18 mouse cellular contexts compared by ENCODE assay signal in the genomic region with DNA sequence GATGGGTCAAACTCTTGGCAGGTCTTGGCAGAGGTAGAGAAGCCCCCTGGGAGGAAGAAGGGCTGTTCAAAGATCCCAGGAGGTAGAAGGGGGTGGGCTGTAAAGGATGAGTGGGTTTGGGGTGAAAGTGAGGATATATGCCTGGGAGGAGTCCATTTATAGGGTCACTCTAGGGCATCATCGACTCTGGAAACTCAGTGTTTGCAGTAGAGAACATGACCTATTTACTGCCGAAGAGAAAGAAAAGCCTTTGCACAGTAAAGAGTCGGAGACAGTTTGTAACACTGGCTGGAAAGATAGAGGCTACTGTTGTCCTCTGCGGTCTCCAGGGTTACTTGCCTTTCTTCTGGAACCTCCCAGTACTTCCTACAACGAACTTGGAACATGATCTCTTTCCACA. TPM values are rescaled to one million over a fixed set of nuclear protein-coding genes. Genes with fewer than 3 reads are reported as not detected.
A peak's percentile ranks its signal among the peaks of the same experiment; 100 is the strongest.
DNase-seq lines count a peak whose midpoint lies in the region; ATAC-seq and TF ChIP-seq lines count a peak whose summit lies in the region.
"Had no signal": no experiment of that assay in that cellular context is flagged by ENCODE, and none has a peak within 500 bp of the region (broad histone marks: within the 10 kb centered on the region; RNA-seq: fewer than 3 reads in every experiment).

No protein-coding gene starts in this region.

- TF ChIP-seq EP300 in heart, postnatal 0 days (IDR thresholded peaks at IDR 0.05; ENCODE audit: low read depth): no peak

- WGBS in forebrain, embryonic 10.5 days: 67% methylated on average over 5 of the region's 5 CpGs
- 65% methylated on average over 5 of the region's 5 CpGs for WGBS in forebrain, embryonic 14.5 days
- 35% methylated on average over 5 of the region's 5 CpGs for whole genome bisulfite sequencing in heart, postnatal 0 days
- 67% methylated on average over 5 of the region's 5 CpGs for WGBS in midbrain, embryonic 10.5 days
- WGBS in midbrain, embryonic 16.5 days: 55% methylated on average over 5 of the region's 5 CpGs
- WGBS in olfactory bulb, adult 2 months: 24% methylated on average over 5 of the region's 5 CpGs

- peak overlapping the region; percentile 4; the same call in 1 of the 2 replicates for H3K27ac ChIP-seq in forebrain, embryonic 10.5 days
- no peak overlapping the region for H3K27ac ChIP-seq in forebrain, embryonic 14.5 days (ENCODE audit: low read depth, low read length)
- H3K27ac ChIP-seq in heart, postnatal 0 days (ENCODE audit: low read depth): no peak overlapping the region
- H3K27ac ChIP-seq in midbrain, embryonic 10.5 days (replicated peaks): peak overlapping the region; percentile 4; the same call in 1 of the 2 replicates
- H3K27ac ChIP-seq in midbrain, embryonic 16.5 days (ENCODE audit: low read length): no peak overlapping the region
- H3K27ac ChIP-seq in olfactory bulb, adult 2 months (ENCODE audit: insufficient read depth, low read depth, low read length): peak overlapping the region; percentile 16
- H3K27ac ChIP-seq: embryonic facial prominence, embryonic 12.5 days; hindbrain, embryonic 15.5 days; neural tube, embryonic 15.5 days; stomach, embryonic 15.5 days had no signal

- no peak for TF ChIP-seq POLR2A in olfactory bulb, adult 2 months (IDR thresholded peaks at IDR 0.05; ENCODE audit: insufficient read depth, low read depth, low read length)

- peaks cover 18% of the 10 kb centered on the region for H3K27me3 ChIP-seq in forebrain, embryonic 10.5 days (ENCODE audit: poor library complexity, severe bottlenecking)
- H3K27me3 ChIP-seq in forebrain, embryonic 14.5 days (replicated peaks; ENCODE audit: control insufficient read depth, insufficient read depth, low read length): no peaks in the 10 kb centered on the region
- no peaks in the 10 kb centered on the region for H3K27me3 ChIP-seq in heart, postnatal 0 days (ENCODE audit: control insufficient read depth, insufficient read depth, low read length)
- H3K27me3 ChIP-seq in midbrain, embryonic 10.5 days (ENCODE audit: low read depth, poor library complexity, severe bottlenecking): 0 out of 2 replicates have a peak, but pooled peaks cover 8% of the 10 kb centered on the region
- H3K27me3 ChIP-seq in midbrain, embryonic 16.5 days (ENCODE audit: control insufficient read depth, insufficient read depth, low read depth, low read length): no peaks in the 10 kb centered on the region
- H3K27me3 ChIP-seq: embryonic facial prominence, embryonic 12.5 days; hindbrain, embryonic 15.5 days; neural tube, embryonic 15.5 days; stomach, embryonic 15.5 days had no signal

- no peak for ATAC-seq in forebrain, embryonic 14.5 days
- no peak for ATAC-seq in heart, postnatal 0 days (ENCODE audit: insufficient read depth, low read depth)
- no peak for ATAC-seq in midbrain, embryonic 16.5 days

- H3K9ac ChIP-seq in forebrain, embryonic 14.5 days (ENCODE audit: low read length): no peak overlapping the region
- H3K9ac ChIP-seq in heart, postnatal 0 days (replicated peaks; ENCODE audit: low read depth, low read length): 0 out of 2 replicates have a peak overlapping the region, but pooled peaks have one; percentile 1
- no peak overlapping the region for H3K9ac ChIP-seq in midbrain, embryonic 16.5 days (ENCODE audit: low read depth, low read length)
- H3K9ac ChIP-seq: embryonic facial prominence, embryonic 12.5 days; hindbrain, embryonic 15.5 days; neural tube, embryonic 15.5 days; stomach, embryonic 15.5 days had no signal

- no peaks in the 10 kb centered on the region for H3K36me3 ChIP-seq in forebrain, embryonic 10.5 days (replicated peaks)
- no peaks in the 10 kb centered on the region for H3K36me3 ChIP-seq in forebrain, embryonic 14.5 days (ENCODE audit: control insufficient read depth, insufficient read depth, low read length)
- H3K36me3 ChIP-seq in heart, postnatal 0 days (replicated peaks; ENCODE audit: control insufficient read depth, insufficient read depth, low read length): no peaks in the 10 kb centered on the region
- no peaks in the 10 kb centered on the region for H3K36me3 ChIP-seq in midbrain, embryonic 10.5 days
- H3K36me3 ChIP-seq in midbrain, embryonic 16.5 days (ENCODE audit: control insufficient read depth, insufficient read depth, low read length): no peaks in the 10 kb centered on the region
- H3K36me3 ChIP-seq: embryonic facial prominence, embryonic 12.5 days; hindbrain, embryonic 15.5 days; neural tube, embryonic 15.5 days; stomach, embryonic 15.5 days had no signal

- no peak overlapping the region for H3K4me3 ChIP-seq in forebrain, embryonic 10.5 days
- no peak overlapping the region for H3K4me3 ChIP-seq in forebrain, embryonic 14.5 days (ENCODE audit: low read depth, low read length)
- no peak overlapping the region for H3K4me3 ChIP-seq in heart, postnatal 0 days (ENCODE audit: low read depth, low read length)
- H3K4me3 ChIP-seq in midbrain, embryonic 10.5 days: no peak overlapping the region
- H3K4me3 ChIP-seq in midbrain, embryonic 16.5 days (ENCODE audit: low read depth, low read length): no peak overlapping the region
- H3K4me3 ChIP-seq in olfactory bulb, adult 2 months (ENCODE audit: insufficient read depth, low read depth, low read length): no peak overlapping the region
- H3K4me3 ChIP-seq: embryonic facial prominence, embryonic 12.5 days; hindbrain, embryonic 15.5 days; neural tube, embryonic 15.5 days; stomach, embryonic 15.5 days had no signal

- peaks cover 55% of the 10 kb centered on the region for H3K4me1 ChIP-seq in forebrain, embryonic 10.5 days
- peaks cover 5% of the 10 kb centered on the region; the same call in 1 of the 2 replicates for H3K4me1 ChIP-seq in forebrain, embryonic 14.5 days (ENCODE audit: control insufficient read depth, insufficient read depth, low read length)
- H3K4me1 ChIP-seq in heart, postnatal 0 days (ENCODE audit: control insufficient read depth, insufficient read depth): peaks cover 21% of the 10 kb centered on the region
- peaks cover 38% of the 10 kb centered on the region for H3K4me1 ChIP-seq in midbrain, embryonic 10.5 days
- peaks cover 7% of the 10 kb centered on the region for H3K4me1 ChIP-seq in midbrain, embryonic 16.5 days (ENCODE audit: control insufficient read depth, insufficient read depth, low read length)
- peaks cover 44% of the 10 kb centered on the region for H3K4me1 ChIP-seq in olfactory bulb, adult 2 months (ENCODE audit: control insufficient read depth, insufficient read depth, low read length)

- no peak for TF ChIP-seq CTCF in heart, postnatal 0 days (IDR thresholded peaks at IDR 0.05; ENCODE audit: low read depth)
- no peak for TF ChIP-seq CTCF in olfactory bulb, adult 2 months (IDR thresholded peaks at IDR 0.05; ENCODE audit: insufficient read depth, low read depth, low read length)

- no peaks in the 10 kb centered on the region for H3K9me3 ChIP-seq in forebrain, embryonic 10.5 days
- no peaks in the 10 kb centered on the region for H3K9me3 ChIP-seq in forebrain, embryonic 14.5 days (replicated peaks; ENCODE audit: control insufficient read depth, low read length)
- no peaks in the 10 kb centered on the region for H3K9me3 ChIP-seq in heart, postnatal 0 days (replicated peaks; ENCODE audit: control insufficient read depth, low read length)
- no peaks in the 10 kb centered on the region for H3K9me3 ChIP-seq in midbrain, embryonic 10.5 days (replicated peaks)
- no peaks in the 10 kb centered on the region for H3K9me3 ChIP-seq in midbrain, embryonic 16.5 days (replicated peaks; ENCODE audit: control insufficient read depth, low read length, poor library complexity, severe bottlenecking)
- H3K9me3 ChIP-seq: embryonic facial prominence, embryonic 12.5 days; hindbrain, embryonic 15.5 days; neural tube, embryonic 15.5 days; stomach, embryonic 15.5 days had no signal

- DNase-seq in forebrain, embryonic 10.5 days (ENCODE audit: extremely low spot score, low spot score): no peak
- DNase-seq in forebrain, embryonic 14.5 days (ENCODE audit: low spot score): no peak
- DNase-seq in heart, postnatal 0 days (ENCODE audit: low spot score): no peak
- DNase-seq in heart, adult 9 months (ENCODE audit: low spot score in 2 of 2): no peak
- DNase-seq in midbrain, embryonic 10.5 days (ENCODE audit: low spot score): no peak
- no peak for DNase-seq in MN1 (ENCODE audit: low spot score)
- DNase-seq: gastrocnemius, postnatal 36 days; kidney, adult 8-10 months; kidney, postnatal 36 days; left cerebral cortex, postnatal 4 days; lung, postnatal 4 days; thymus, postnatal 36 days had no signal

- H3K4me2 ChIP-seq in forebrain, embryonic 14.5 days (ENCODE audit: low read length): no peak overlapping the region
- no peak overlapping the region for H3K4me2 ChIP-seq in heart, postnatal 0 days (ENCODE audit: low read depth, low read length)
- no peak overlapping the region for H3K4me2 ChIP-seq in midbrain, embryonic 16.5 days (ENCODE audit: low read length)
- H3K4me2 ChIP-seq: embryonic facial prominence, embryonic 12.5 days; hindbrain, embryonic 15.5 days; neural tube, embryonic 15.5 days; stomach, embryonic 15.5 days had no signal

RNA-seq across cellular contexts. Expression of a gene that starts 17.5 kb away (rescaled TPM):
- 14.0 and 16.8 TPM in 2 replicates for polyA plus RNA-seq in forebrain, embryonic 10.5 days (2016; fragmentation: Nextera tagmentation; extraction: Ambion mirVana)
- polyA plus RNA-seq in forebrain, embryonic 14.5 days (2014; fragmentation: Nextera tagmentation; extraction: Ambion mirVana): 41.0 and 43.3 TPM in 2 replicates
- total RNA-seq in heart, postnatal 0 days (2014; rRNA removed; ENCODE audit: low replicate concordance): 16.7 and 42.8 TPM in 2 replicates
- polyA plus RNA-seq in heart, postnatal 0 days (2015; fragmentation: Nextera tagmentation; extraction: Ambion mirVana): 48.2 and 48.9 TPM in 2 replicates
- polyA plus RNA-seq in midbrain, embryonic 10.5 days (2016; fragmentation: Nextera tagmentation; extraction: Ambion mirVana): 19.1 and 24.8 TPM in 2 replicates
- 115 and 148 TPM in 2 replicates for polyA plus RNA-seq in midbrain, embryonic 16.5 days (2015; fragmentation: Nextera tagmentation; extraction: Ambion mirVana)
- polyA plus RNA-seq in olfactory bulb, adult 2 months (2012; ENCODE audit: insufficient read depth, insufficient read length, low replicate concordance, missing spikeins): not detected in 2 replicates

RNA-seq across cellular contexts. Expression of a gene that starts 40.6 kb away (rescaled TPM):
- 0.20 and 0.25 TPM in 2 replicates for polyA plus RNA-seq in forebrain, embryonic 10.5 days (2016; fragmentation: Nextera tagmentation; extraction: Ambion mirVana)
- not detected in 2 replicates for polyA plus RNA-seq in forebrain, embryonic 14.5 days (2014; fragmentation: Nextera tagmentation; extraction: Ambion mirVana)
- 2.0 TPM in 1 of 2 replicates, not detected in the other for total RNA-seq in heart, postnatal 0 days (2014; rRNA removed; ENCODE audit: low replicate concordance)
- 0.18 and 0.23 TPM in 2 replicates for polyA plus RNA-seq in heart, postnatal 0 days (2015; fragmentation: Nextera tagmentation; extraction: Ambion mirVana)
- polyA plus RNA-seq in midbrain, embryonic 10.5 days (2016; fragmentation: Nextera tagmentation; extraction: Ambion mirVana): 0.06 and 0.47 TPM in 2 replicates
- 0.08 and 0.17 TPM in 2 replicates for polyA plus RNA-seq in midbrain, embryonic 16.5 days (2015; fragmentation: Nextera tagmentation; extraction: Ambion mirVana)
- polyA plus RNA-seq in olfactory bulb, adult 2 months (2012; ENCODE audit: insufficient read depth, insufficient read length, low replicate concordance, missing spikeins): not detected in 2 replicates

RNA-seq across cellular contexts. Expression of a gene that starts 40.9 kb away (rescaled TPM):
- 884 TPM in 2 replicates for polyA plus RNA-seq in forebrain, embryonic 10.5 days (2016; fragmentation: Nextera tagmentation; extraction: Ambion mirVana)
- 712 and 729 TPM in 2 replicates for polyA plus RNA-seq in forebrain, embryonic 14.5 days (2014; fragmentation: Nextera tagmentation; extraction: Ambion mirVana)
- 110 and 151 TPM in 2 replicates for total RNA-seq in heart, postnatal 0 days (2014; rRNA removed; ENCODE audit: low replicate concordance)
- 202 and 238 TPM in 2 replicates for polyA plus RNA-seq in heart, postnatal 0 days (2015; fragmentation: Nextera tagmentation; extraction: Ambion mirVana)
- polyA plus RNA-seq in midbrain, embryonic 10.5 days (2016; fragmentation: Nextera tagmentation; extraction: Ambion mirVana): 789 and 839 TPM in 2 replicates
- 425 and 475 TPM in 2 replicates for polyA plus RNA-seq in midbrain, embryonic 16.5 days (2015; fragmentation: Nextera tagmentation; extraction: Ambion mirVana)
- 273 and 350 TPM in 2 replicates for polyA plus RNA-seq in olfactory bulb, adult 2 months (2012; ENCODE audit: insufficient read depth, insufficient read length, low replicate concordance, missing spikeins)

Comparison
In these comparisons a context has a peak if more than half of its experiments do, and no peak if none do; other contexts are left out.
1. H3K27ac ChIP-seq: peak in forebrain, embryonic 10.5 days (single experiment), midbrain, embryonic 10.5 days (single experiment) and olfactory bulb, adult 2 months (single experiment); none in forebrain, embryonic 14.5 days (single experiment), heart, postnatal 0 days (single experiment) and midbrain, embryonic 16.5 days (single experiment).
2. RNA of a gene that starts 17.5 kb away (polyA plus RNA-seq): 115 to 148 TPM in midbrain, embryonic 16.5 days, 48.2 to 48.9 TPM in heart, postnatal 0 days, 41.0 to 43.3 TPM in forebrain, embryonic 14.5 days, 19.1 to 24.8 TPM in midbrain, embryonic 10.5 days and 14.0 to 16.8 TPM in forebrain, embryonic 10.5 days; not detected in olfactory bulb, adult 2 months; every median in the first group is over 10 times any median in the second.